Mouse (Mus musculus) liver, embryonic 14.5 days (tissue): ENCODE results near the gene Fbxo33.

Experiments
- CTCF ChIP-seq: IDR thresholded peaks from 2 replicates; pipeline ENCODE4 v1.5.1; 2016; ENCODE audit warnings: antibody characterized with exemption, low read depth, control low read depth
- EP300 ChIP-seq: IDR thresholded peaks from 2 replicates; pipeline ENCODE4 v1.6.1; 2016; ENCODE audit warnings: antibody characterized with exemption, low read depth

GRCm38 (mm10) chr12:59199361-59199760, 20.2 kb downstream of the Fbxo33 start:
- TF ChIP-seq CTCF = no peak
- no peak for TF ChIP-seq EP300
